Mouse (Mus musculus): ENCODE data around the gene Glra3.

The Glra3 gene

DNA sequence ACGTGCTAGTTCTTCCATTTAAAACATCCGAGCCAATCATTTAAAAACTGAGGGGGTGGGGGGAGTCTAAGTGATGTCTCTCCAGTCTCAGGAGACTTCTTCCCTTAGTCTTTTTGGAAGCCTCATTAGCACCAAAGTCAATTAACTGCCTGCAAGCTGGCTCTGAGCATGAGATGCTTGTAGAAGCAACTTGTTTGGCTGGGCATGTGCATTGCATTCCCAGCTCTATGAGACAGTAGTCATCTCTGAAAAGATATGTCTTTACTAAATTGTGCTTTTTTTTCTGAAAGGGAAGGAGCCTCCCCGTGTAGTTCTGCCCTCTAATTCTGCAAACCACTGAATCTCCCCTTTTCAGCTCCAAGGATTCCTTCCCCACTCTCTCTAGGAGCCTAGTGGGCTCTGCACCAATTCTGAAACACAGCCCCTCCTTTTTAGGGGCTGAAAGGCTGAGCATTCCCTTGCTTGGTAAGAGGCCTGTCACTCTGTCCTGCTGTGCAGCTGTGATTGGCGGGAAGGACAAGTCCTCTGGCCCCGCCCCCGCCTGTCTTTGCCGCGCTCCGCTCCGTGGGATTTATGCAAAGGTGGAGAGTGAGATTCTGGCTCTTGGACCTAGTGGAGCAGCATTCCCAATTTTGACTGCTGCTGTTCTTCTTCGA, at the start of gene Glra3:
Gene Glra3 (plus strand): TSS at position 591 of the 656 bp plus-strand sequence.
- no peak for DNase-seq (ENCODE audit: low spot score in 2 of 2)

DNA sequence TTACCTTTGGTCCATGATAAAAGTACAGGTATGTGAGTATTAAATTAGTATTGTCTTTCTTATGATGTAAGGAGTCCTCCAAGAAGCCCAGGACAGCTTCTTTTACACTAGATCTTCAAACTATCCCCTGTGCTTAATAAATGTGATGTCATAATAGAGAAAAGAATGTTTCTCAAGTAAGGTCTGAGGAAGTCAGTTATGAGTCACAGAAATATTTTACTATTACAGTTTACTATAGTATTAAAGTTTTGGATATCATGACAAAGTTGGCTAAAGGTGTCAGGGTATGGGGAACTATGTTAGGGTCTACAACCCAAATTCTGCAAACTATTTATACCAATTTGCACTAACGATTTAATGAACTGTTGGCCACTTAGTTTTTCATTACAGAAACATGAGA, 33.4 kb upstream of the Glra3 start, which contains the start of gene Adam29:
Gene Adam29 (minus strand): TSS at position 101 of the 400 bp plus-strand sequence.
- no peak for DNase-seq (ENCODE audit: low spot score in 2 of 2)

DNA sequence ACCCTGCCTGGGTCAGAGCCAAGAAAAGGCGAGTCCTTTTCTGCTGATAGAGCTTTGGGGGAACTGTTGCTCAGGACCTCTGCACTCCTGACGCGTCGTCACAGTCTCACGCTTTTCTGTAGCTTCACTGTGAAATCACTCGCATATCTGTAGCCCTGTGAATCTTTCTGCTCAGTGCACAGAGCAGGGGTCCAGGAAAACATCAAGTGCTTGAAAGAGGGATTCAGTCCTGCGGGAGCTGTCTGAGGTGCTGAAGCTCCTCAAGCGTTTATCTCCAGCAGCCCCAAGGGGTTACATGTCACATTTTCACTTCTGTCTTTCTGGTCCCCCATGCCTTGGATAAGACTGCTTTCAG, 243 bp downstream of the Glra3 start:
- no peak for DNase-seq (ENCODE audit: low spot score in 2 of 2)

DNA sequence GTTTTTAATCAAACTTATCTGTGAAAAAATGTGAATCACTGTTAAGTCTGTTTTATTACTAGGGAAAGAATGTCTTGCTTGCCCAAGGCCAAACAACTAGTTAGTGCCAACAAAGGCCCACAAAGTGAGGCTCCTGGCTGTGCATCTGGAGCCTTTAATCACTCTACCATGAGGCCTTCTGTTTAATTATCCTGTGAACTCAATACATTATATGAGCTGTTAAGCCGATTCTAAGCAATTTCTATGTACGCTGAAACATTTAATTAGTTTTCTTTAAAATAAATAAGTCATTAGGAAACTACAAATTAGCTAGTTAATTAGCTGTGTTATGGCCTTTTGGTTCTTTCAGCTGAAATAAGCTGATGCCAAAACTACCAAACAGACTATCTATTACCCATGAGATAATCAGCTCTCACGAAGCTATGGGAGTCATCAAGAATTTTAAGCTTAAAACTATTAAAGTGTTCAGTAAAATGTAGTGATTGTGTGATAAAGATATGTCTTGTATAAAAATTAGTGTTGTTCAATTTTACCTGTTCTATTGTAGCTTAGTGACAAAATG, 24.6 kb downstream of the Glra3 start:
- DNase-seq (ENCODE audit: low spot score in 2 of 2), result no peak

- DNase-seq (ENCODE audit: low spot score in 2 of 2), result no peak
Observed at GRCm38 (mm10) chr8:55997859-55998258, 57.6 kb downstream of the Glra3 start.

GRCm38 (mm10) chr8:56054324-56054723, 114.1 kb downstream of the Glra3 start:
- DNase-seq (ENCODE audit: low spot score in 2 of 2), result no peak

DNA sequence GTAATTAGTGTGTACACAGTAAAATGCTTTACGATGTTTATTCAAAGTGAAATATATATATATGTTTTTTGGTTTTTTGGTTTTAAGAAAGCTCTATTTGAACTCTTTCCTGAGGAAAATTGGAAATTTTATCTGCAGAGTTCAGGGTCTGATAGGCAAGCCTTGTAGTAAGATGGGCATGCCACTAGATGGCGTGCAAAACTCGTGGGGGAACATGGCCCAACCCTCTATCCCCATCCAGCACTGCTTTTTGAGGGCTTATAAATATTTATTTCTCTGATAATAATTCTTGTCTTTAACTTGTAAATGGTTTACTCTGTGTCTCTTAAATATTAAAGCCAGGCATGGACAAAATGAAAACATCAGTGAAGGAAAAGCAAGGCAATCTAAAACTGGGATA, 122.8 kb downstream of the Glra3 start:
- DNase-seq (ENCODE audit: low spot score in 2 of 2), result peak in 1 of 2 experiments; percentile 13

DNA sequence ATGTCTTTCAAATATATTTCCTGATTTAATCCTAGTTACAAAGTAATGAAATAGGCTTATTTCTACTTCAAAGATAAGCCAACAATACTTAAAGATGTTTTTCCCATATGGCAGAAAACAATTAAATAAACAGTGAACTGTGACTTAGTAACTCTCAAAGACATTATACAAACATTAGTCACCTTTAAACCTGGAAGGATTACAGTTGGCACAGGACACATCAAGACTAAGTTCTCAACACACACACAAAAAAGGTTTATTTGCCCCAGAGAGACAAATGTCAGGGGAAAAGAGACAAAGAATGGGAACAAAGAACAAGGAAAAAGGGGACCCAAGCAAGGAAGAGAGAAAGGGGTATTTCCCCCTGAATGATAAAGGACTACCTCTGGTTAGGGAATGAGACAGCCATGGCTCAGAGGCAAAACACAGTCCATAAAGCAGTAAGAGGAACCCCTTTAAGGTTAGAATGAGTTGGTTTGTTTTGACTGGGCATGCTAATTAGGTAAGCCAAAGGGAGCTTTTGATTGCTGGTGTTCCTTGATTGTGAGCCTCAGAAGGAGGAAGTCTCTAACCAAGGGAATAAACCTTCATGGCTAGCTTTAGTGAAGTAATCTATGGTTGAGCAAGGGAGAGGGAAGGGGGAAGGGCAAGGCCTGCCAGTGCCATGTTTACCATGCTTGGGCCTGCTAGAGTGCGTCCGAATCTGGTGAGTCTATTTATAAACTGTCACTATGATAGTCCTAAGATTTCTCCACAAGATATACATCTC, 130.4 kb downstream of the Glra3 start:
- DNase-seq (ENCODE audit: low spot score in 2 of 2), result no peak

GRCm38 (mm10) chr8:56083654-56084053, 143.4 kb downstream of the Glra3 start:
- no peak for DNase-seq (ENCODE audit: low spot score in 2 of 2)

- no peak for DNase-seq (ENCODE audit: low spot score in 2 of 2)
Observed at GRCm38 (mm10) chr8:56094385-56094784, 154.1 kb downstream of the Glra3 start.

- DNase-seq (ENCODE audit: low spot score in 2 of 2), result no peak
Observed at GRCm38 (mm10) chr8:56110296-56110695, 170.0 kb downstream of the Glra3 start.

GRCm38 (mm10) chr8:56129357-56129756, 189.1 kb downstream of the Glra3 start:
- DNase-seq (ENCODE audit: low spot score in 2 of 2), result no peak

GRCm38 (mm10) chr8:56150697-56151096, 210.4 kb downstream of the Glra3 start:
- no peak for DNase-seq (ENCODE audit: low spot score in 2 of 2)

DNA sequence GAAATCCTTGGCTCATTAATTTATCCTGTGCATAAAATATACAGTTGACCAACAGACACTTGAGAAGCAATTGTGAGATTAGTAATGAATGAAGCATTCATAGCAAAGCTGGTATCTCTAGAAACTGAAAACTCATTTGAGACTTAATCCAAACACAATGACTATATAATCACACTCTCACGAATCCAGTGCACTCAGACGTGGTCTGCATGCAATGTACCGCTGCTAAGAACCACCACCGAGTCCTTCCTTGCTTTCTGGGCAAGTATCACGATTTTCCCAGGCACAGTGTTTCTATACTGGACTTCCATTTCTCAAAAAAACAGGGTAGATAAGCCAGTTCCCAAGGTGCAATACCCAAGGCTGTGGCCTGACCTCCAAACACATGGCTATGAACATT, 211.3 kb downstream of the Glra3 start:
- DNase-seq (ENCODE audit: low spot score in 2 of 2), result no peak

DNA sequence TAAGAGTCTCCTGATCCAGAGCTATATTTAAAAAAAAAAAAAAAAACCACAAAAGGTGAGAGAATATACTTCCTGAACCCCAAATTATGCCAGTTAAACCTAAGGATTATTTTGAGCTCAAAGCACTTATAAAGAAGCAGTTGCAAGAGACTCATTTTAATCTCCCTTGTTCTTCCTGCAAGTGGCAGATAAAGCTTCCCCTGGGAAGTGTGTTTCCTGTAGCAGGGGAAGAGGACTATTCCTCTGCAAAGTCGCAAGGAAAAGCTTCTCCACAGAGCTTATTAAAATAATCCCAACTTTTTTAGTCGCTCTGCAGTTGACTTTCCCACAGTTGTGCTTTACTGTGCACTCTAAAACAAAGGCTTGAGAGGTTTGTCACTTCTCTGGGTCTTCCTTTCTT, 218.7 kb downstream of the Glra3 start:
- DNase-seq (ENCODE audit: low spot score in 2 of 2), result no peak
